Mouse (Mus musculus) neural tube, embryonic 14.5 days (tissue): ENCODE measurements around the gene Rxfp2. TPM values are rescaled to one million over a fixed set of nuclear protein-coding genes. Genes with fewer than 3 reads are reported as not detected.

Source experiments
- ATAC-seq: fragments of 200-750 bp; cut with Nextera tagmentation; 2 replicates; pipeline ENCODE4 v1.8.0; 2017; ENCODE audit warnings: low read depth, mild to moderate bottlenecking, moderate TSS enrichment, moderate library complexity
- H3K27ac ChIP-seq: fragments of 300-500 bp; sonication (generic); 2 replicates; pipeline ENCODE4 v1.5.1; 2014; ENCODE audit warnings: low read depth, mild to moderate bottlenecking, control low read depth, low read length, moderate library complexity, mixed read lengths
- H3K27me3 ChIP-seq: fragments of 300-500 bp; sonication (generic); 2 replicates; pipeline ENCODE4 v1.6.1; 2014; ENCODE audit warnings: low read length; ENCODE audit not compliant: control insufficient read depth, insufficient read depth
- H3K36me3 ChIP-seq: fragments of 300-500 bp; sonication (generic); 2 replicates; pipeline ENCODE4 v1.6.1; 2014; ENCODE audit warnings: low read length, mixed read lengths; ENCODE audit not compliant: control insufficient read depth, insufficient read depth
- H3K4me1 ChIP-seq: fragments of 300-500 bp; sonication (generic); 2 replicates; pipeline ENCODE4 v1.6.1; 2014; ENCODE audit warnings: low read length; ENCODE audit not compliant: control insufficient read depth, insufficient read depth
- H3K4me2 ChIP-seq: fragments of 300-500 bp; sonication (generic); 2 replicates; pipeline ENCODE4 v1.6.1; 2014; ENCODE audit warnings: mild to moderate bottlenecking, low read depth, low read length, control low read depth
- H3K4me3 ChIP-seq: fragments of 300-500 bp; sonication (generic); 2 replicates; pipeline ENCODE4 v1.5.1; 2014; ENCODE audit warnings: low read depth, low read length, control low read depth, mixed read lengths
- H3K9ac ChIP-seq: fragments of 300-500 bp; sonication (generic); replicated peaks from 2 replicates; pipeline ENCODE4 v1.6.1; 2014; ENCODE audit warnings: low read depth, mild to moderate bottlenecking, control low read depth, low read length, mixed read lengths
- H3K9me3 ChIP-seq: fragments of 300-500 bp; sonication (generic); 2 replicates; pipeline ENCODE4 v1.6.1; 2016; ENCODE audit warnings: low read length; ENCODE audit not compliant: control insufficient read depth
- WGBS: fragments of 180-500 bp; shearing (Covaris S2); extraction: QIAGEN DNeasy Blood & Tissue Kit; methylation state at CpG from one replicate; pipeline ENCODE4 v1.1.7; 2014; 5-methylcytosine and 5-hydroxymethylcytosine counted together
- polyA plus RNA-seq: library from polyadenylated mRNA; unstranded; fragments of >200 nt; fragmentation: Nextera tagmentation; extraction: Ambion mirVana; gene quantifications from 2 replicates; pipeline ENCODE4 v1.2.1, GENCODE M21; 2014

The Rxfp2 gene
- polyA plus RNA-seq, 1 experiment from 2014 or later: 1.4 TPM

DNA sequence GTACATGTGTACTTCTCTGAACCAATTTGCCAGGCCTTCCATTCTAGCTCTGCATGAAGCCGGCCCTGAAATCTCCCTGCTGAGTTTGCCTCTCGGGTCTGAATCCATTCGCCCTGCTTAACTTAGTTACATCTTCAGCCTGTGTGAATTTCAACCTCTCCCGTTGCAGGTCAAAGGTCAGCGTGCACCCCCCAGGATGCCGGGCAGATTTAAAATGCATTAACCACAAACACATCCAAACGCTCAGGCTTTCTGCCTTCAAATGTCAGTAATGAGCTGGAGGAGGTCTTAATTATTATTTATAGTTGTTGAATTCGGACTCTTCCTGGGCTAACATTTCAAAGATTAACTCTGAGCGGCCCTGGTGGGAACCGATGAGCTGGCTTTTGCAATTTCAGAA is 1.6 kb upstream of the Rxfp2 start:
- no peak overlapping the region for H3K9ac ChIP-seq
- WGBS: 29% methylated on average over 10 of the region's 10 CpGs
- H3K27me3 ChIP-seq: no peaks in the 10 kb centered on the region
- no peak overlapping the region for H3K4me3 ChIP-seq
- ATAC-seq: no peak
- no peaks in the 10 kb centered on the region for H3K9me3 ChIP-seq
- no peak overlapping the region for H3K27ac ChIP-seq
- no peak overlapping the region for H3K4me2 ChIP-seq
- no peaks in the 10 kb centered on the region for H3K36me3 ChIP-seq
- 0 out of 2 replicates have a peak, but pooled peaks cover 2% of the 10 kb centered on the region for H3K4me1 ChIP-seq

DNA sequence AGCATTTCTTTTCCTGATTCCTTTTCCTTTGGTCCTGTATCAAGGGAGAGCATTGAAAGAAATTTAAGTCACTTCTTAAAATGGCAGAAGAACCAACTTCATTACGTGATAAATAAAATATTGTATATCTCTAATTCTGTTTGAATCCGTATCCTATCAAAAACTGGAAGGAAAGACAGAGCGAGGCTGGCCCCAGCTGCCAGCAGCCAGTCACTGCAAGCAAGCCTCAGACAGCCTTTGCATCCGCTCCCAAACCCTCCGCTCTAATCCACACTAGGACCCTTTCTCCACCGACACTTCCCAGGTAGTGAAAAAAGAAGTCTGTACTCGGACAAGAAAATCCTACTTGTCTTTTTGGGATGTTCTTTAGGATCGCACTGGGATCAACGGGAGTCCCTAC is 803 bp upstream of the Rxfp2 start:
- Histone ChIP-seq H3K4me3 (no peak overlapping the region), H3K4me2 (no peak overlapping the region), H3K4me1 (0 out of 2 replicates have a peak, but pooled peaks cover 2% of the 10 kb centered on the region), H3K27me3 (no peaks in the 10 kb centered on the region), H3K9me3 (no peaks in the 10 kb centered on the region), H3K27ac (no peak overlapping the region), H3K36me3 (no peaks in the 10 kb centered on the region), H3K9ac (no peak overlapping the region)
- WGBS: 64% methylated on average over 9 of the region's 9 CpGs
- ATAC-seq: no peak

DNA sequence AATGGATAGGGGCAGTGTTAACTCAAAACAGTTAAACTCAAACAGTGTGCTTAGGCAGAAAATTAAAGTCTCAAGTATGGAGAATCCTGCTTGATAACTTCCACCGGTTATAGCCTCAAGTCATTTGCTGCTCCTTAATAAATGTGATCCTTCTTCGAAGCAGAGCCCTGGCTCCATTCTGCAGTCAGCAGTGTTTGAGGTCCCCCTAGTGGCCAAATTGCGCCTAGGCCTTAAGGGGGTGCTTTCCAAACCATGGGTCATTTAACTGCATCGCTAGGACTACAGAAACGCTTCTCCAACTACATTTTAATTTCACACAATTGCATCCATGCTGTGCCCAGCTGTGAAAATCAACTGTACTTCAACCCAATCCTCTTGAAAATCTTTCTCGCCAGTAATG is 2.4 kb downstream of the Rxfp2 start:
- Histone ChIP-seq H3K9ac (no peak overlapping the region), H3K4me3 (no peak overlapping the region), H3K36me3 (no peaks in the 10 kb centered on the region), H3K27ac (no peak overlapping the region), H3K4me1 (0 out of 2 replicates have a peak, but pooled peaks cover 2% of the 10 kb centered on the region), H3K4me2 (no peak overlapping the region), H3K9me3 (no peaks in the 10 kb centered on the region), H3K27me3 (no peaks in the 10 kb centered on the region)
- peak; percentile 81; the same call in 1 of the 2 replicates for ATAC-seq
- WGBS: 3% methylated on average over 6 of the region's 6 CpGs

DNA sequence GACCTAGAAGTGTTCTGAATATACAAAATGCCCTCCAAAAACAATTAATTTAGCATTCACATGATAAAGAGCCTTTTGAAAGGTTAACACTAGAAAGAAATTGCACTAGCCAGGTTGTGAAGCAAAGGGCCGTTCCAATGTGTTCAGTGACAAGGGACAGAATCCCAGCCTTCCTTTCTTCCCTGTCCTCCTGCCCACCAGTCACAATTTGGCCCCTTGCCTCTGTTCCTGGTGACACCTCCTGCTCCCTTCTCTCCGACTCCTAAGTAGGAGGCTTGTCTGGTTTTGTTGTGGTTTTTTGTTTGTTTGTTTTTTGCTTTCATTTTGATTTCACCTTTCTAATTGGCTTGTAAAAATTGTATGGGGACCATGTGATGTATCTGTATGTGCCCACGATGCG is 3.3 kb downstream of the Rxfp2 start:
- no peaks in the 10 kb centered on the region for H3K36me3 ChIP-seq
- no peaks in the 10 kb centered on the region for H3K9me3 ChIP-seq
- 0 out of 2 replicates have a peak, but pooled peaks cover 2% of the 10 kb centered on the region for H3K4me1 ChIP-seq
- no peak overlapping the region for H3K4me3 ChIP-seq
- no peaks in the 10 kb centered on the region for H3K27me3 ChIP-seq
- no peak overlapping the region for H3K9ac ChIP-seq
- H3K27ac ChIP-seq: no peak overlapping the region
- no peak overlapping the region for H3K4me2 ChIP-seq
- 66% methylated on average over 4 of the region's 4 CpGs for WGBS
- ATAC-seq: no peak

DNA sequence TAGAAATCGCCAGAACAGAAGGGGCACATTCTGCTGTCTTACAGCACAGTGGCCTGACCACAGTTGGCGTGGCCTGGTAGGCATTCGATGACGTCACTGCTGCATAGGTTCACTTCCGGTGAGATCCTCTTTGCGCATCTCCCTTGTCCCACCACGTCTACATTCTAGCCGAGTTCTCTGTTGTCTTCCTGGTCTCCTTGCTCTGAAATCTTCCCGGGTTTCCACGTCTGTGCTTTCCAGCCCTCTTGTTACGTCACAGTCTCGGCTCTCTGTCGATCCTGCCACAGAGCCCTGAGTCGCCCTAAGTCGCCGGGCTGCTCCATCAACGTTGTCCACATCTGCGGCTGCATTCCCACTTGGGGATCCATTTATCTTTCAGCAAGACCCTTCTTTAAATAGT is 4.1 kb downstream of the Rxfp2 start:
- no peak for ATAC-seq
- no peak overlapping the region for H3K4me2 ChIP-seq
- no peak overlapping the region for H3K4me3 ChIP-seq
- 88% methylated on average over 18 of the region's 18 CpGs for WGBS
- no peak overlapping the region for H3K9ac ChIP-seq
- 0 out of 2 replicates have a peak, but pooled peaks cover 2% of the 10 kb centered on the region for H3K4me1 ChIP-seq
- H3K36me3 ChIP-seq: no peaks in the 10 kb centered on the region
- H3K27ac ChIP-seq: no peak overlapping the region
- H3K9me3 ChIP-seq: no peaks in the 10 kb centered on the region
- H3K27me3 ChIP-seq: no peaks in the 10 kb centered on the region

DNA sequence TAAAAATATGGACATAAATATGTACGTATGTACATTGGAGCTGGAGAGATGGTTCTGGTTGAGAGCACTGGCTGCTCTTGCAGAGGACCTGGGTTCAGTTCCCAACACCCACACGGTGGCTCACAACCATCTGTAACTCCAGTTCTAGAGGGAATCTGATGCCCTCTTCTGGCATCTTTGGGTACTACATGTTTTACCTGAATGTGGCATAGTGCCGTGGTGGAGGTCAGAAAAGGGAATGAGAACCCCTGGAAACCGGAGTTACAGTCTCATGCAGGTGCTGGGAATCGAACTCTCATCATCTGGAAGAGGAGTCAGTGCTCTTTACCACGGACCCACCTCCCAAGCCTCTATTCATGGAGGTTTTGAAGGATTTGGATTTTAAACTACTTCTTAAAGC is 5.0 kb downstream of the Rxfp2 start:
- no peak overlapping the region for H3K9ac ChIP-seq
- no peak overlapping the region for H3K27ac ChIP-seq
- WGBS: 93% methylated on average over 6 of the region's 6 CpGs
- H3K9me3 ChIP-seq: no peaks in the 10 kb centered on the region
- H3K4me1 ChIP-seq: 0 out of 2 replicates have a peak, but pooled peaks cover 2% of the 10 kb centered on the region
- no peak overlapping the region for H3K4me2 ChIP-seq
- no peaks in the 10 kb centered on the region for H3K27me3 ChIP-seq
- no peaks in the 10 kb centered on the region for H3K36me3 ChIP-seq
- ATAC-seq: no peak
- H3K4me3 ChIP-seq: no peak overlapping the region

DNA sequence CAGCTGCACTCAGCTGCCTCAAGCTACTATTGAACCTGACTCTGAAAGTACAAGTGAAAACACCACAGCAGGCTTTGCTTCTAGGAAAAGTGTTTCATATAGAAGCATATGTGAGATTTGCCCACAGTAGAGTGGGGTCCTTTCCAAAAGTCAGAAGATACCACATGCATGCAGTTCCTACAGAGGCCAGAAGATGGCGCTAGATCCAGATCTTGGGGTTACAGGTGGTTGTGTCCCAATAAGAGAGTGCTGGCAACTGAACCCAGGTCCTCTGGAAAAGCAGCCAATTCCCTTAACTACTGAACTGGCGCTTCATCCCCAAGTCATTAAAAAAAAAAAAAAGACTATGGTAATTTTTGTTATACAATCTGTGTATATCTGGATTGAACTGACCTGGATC is 5.7 kb downstream of the Rxfp2 start:
- no peaks in the 10 kb centered on the region for H3K9me3 ChIP-seq
- H3K4me2 ChIP-seq: no peak overlapping the region
- WGBS: 84% methylated on average over 2 of the region's 2 CpGs
- H3K36me3 ChIP-seq: no peaks in the 10 kb centered on the region
- H3K27ac ChIP-seq: no peak overlapping the region
- no peaks in the 10 kb centered on the region for H3K4me1 ChIP-seq
- no peak for ATAC-seq
- H3K4me3 ChIP-seq: no peak overlapping the region
- H3K27me3 ChIP-seq: no peaks in the 10 kb centered on the region
- no peak overlapping the region for H3K9ac ChIP-seq

DNA sequence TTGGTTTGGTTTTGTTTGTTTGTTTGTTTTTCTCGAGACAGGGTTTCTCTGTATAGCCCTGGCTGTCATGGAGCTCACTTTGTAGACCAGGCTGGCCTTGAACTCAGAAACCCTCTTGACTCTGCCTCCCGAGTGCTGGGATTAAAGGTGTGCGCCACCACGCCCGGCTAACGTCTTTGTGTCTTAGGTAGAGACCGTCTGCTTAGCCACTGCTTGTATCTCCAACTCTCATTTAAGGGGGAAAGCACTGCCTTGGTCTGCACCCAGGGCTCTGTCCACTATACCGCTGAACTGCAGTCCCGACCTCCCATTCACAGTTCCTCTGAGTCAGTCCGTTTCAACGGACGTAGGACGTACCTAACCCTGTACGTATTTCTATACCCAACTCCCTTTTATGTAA is 6.4 kb downstream of the Rxfp2 start:
- no peaks in the 10 kb centered on the region for H3K36me3 ChIP-seq
- H3K9me3 ChIP-seq: no peaks in the 10 kb centered on the region
- no peak overlapping the region for H3K27ac ChIP-seq
- H3K4me3 ChIP-seq: no peak overlapping the region
- no peaks in the 10 kb centered on the region for H3K27me3 ChIP-seq
- no peaks in the 10 kb centered on the region for H3K4me1 ChIP-seq
- no peak for ATAC-seq
- H3K4me2 ChIP-seq: no peak overlapping the region
- H3K9ac ChIP-seq: no peak overlapping the region
- 94% methylated on average over 14 of the region's 14 CpGs for WGBS

DNA sequence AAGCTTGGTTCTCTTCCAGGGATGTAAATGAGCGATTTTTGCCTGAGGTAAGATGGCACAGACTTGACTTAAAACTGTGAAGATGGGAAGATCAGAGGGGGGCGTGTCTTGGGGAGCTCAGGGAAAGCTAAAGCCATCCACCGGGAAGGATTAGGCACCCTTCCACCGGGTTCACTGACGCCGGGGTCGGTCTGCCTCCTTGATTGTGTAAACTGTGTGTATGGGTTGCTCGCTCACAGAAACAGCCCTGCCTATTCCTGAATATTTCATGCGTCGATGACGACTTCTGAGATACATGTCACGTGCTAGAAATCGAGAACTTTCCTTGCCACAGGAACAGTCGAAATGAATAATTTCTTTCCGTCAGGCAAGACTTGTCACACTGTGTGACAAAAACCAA is 6.9 kb downstream of the Rxfp2 start:
- WGBS: 92% methylated on average over 15 of the region's 15 CpGs
- ATAC-seq: no peak
- Histone ChIP-seq H3K4me2 (no peak overlapping the region), H3K27ac (no peak overlapping the region), H3K4me1 (no peaks in the 10 kb centered on the region), H3K9me3 (no peaks in the 10 kb centered on the region), H3K9ac (no peak overlapping the region), H3K36me3 (no peaks in the 10 kb centered on the region), H3K4me3 (no peak overlapping the region), H3K27me3 (no peaks in the 10 kb centered on the region)
